Mouse (Mus musculus) kidney, postnatal 25 days (tissue): ENCODE results near the gene Ufsp1.

Experiments
- DNase-seq, 2 experiments: peaks; one replicate each; pipeline ENCODE4 v3.0.0; 2021; ENCODE audit warnings: mixed read lengths in 2 of 2

Ufsp1 gene

DNA sequence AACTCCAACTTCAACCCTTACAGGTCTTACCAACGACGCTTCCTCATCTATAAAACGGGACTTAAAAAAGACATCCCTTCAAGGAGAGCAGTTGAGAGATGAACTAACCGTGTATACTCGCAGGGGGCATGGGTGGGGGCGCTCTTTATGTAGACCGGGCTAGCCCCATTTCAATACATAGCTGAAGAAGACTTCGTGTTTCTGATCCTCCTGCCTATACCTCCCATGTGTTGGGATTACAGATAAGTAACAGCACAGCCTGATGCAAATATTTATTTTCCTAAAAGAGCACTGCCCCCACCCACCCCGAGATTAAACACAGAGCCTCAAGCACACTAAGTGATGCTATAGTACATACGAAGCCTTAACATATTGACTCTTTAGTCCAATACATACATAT lies 39.9 kb downstream of the Ufsp1 start:
- peak in 1 of 2 experiments; percentile 31 for DNase-seq

DNA sequence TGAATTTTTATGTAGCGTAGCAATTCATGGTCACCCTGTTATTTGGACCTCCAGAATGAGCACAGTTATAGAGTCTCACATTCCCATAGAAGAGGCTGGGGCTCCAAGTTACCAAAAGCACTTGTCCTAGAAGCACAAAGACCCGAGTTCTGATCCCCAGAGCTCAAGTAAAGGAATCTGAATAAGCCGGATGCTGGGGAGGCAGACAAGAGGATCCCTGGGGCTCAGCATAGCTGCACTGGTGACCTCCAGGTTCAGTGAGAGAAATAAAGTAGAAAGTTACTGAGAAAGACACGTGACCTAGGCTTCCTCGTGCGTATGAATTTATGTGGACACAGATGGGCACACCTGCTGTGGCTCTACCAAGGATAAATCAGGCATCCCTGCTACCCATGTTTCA lies 40.6 kb downstream of the Ufsp1 start:
- peak in 1 of 2 experiments; percentile 20 for DNase-seq

GRCm38 (mm10) chr5:137337190-137337589 lies 42.8 kb downstream of the Ufsp1 start:
- DNase-seq, result peak; percentile 34 to 45

- DNase-seq, result peak; percentile 96 to 97
Measured at GRCm38 (mm10) chr5:137338256-137338655, 43.8 kb downstream of the Ufsp1 start.

DNA sequence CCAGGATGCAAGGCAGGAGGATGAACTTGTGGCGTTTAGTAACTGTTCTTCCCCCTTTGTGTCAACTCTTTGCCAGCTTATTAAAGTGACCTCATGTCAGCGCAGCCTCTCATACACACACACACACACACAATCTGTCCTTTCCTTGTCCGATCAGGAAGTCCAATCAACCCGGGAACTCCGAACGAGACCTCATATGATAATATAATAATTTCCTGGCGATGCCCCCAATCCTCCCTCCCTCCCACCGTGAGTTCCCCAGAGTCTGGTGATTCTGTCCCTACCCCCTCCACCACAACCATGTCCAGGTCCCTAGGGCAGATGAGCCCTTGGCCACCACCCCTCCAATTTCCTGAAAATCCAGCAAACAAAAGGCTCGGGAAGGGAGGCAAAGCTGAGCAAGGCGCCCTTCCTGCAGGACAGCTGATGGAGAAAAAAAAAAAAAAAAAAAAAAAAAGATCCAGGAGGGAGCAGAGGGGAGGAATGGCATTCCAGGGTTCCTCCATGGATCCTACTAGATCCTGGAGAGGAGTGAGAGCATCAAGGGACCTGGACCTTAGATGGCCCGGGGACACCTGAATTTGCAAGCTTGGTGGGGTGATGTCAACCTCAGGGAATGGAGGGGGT lies 44.3 kb downstream of the Ufsp1 start:
- peak; percentile 64 to 86 for DNase-seq

DNA sequence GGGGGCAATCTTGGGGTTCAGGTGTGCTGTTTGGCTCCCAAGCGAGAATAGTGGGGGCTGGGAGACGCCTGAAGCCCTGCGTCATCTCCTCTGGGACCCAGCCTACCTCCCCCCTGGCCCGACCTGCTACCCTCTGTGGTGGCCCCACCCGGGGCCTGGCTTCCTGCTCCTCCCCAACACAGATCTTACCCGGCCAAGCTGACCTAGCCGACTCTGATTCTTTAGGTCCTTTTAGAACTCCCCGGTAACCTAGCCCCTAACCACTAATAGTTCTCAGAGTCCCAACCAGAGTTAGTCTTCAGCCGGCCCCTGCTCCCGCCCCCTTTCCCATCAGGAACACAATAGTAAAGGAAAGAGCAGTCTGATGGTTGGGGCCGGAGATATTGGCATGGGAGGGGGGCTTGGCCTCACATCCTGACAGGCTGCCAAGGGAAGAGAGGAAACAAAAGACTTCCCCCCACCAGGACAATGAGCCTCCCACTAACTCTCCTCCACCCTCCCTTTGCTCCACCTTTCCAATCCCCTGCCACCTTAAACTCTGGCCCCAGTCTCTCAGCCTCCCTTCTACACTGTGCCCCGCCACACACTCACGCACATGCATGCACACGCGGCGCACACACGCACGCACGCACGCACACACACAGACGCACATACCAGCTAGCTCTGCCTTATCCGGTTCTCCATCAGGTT lies 45.0 kb downstream of the Ufsp1 start:
- DNase-seq, result peak; percentile 71 to 87

DNA sequence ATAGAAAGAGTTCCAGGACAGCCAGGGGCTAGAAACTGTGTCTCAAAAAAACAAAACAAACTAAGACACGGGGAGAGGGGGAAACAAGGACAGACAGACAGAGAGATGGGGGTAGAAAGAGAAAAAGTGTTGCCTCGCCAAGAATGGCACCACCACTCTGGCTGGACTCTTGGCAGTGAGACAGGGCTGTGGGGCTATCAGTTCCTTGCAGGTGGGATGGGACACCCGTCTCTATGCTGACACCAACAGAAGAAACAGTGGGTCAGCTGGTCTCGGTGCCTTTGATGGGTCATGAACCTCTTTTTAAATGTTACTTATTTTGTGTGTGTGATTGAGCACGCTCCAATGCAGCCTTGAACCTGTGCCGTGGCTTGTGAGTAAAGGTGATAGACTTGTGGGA lies 45.8 kb downstream of the Ufsp1 start:
- no peak for DNase-seq

- DNase-seq, result no peak
Measured at GRCm38 (mm10) chr5:137342407-137343012, 48.1 kb downstream of the Ufsp1 start.

DNA sequence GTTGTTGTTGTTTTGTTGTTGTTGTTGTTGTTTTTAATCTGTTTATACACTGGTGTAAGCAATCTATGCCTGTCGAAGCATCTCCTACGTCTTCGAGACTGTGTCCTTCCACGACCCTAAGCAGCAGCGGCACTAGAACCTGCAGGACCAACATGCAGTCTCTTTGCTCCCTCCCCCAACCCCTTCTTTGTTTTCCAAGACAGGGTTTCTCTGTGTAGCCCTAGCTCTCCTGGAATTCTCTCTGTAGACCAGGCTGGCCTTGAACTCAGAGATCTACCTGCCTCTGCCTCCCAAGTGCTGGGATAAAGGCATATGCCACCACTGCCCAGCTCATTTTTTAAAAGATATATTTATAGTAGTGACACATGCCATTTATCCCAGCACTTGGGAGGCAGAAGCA lies 49.0 kb downstream of the Ufsp1 start:
- DNase-seq, result no peak

GRCm38 (mm10) chr5:137343869-137344268 lies 49.4 kb downstream of the Ufsp1 start:
- no peak for DNase-seq
